Mouse (Mus musculus): ENCODE measurements around the gene Dapl1. TPM values are rescaled to one million over a fixed set of nuclear protein-coding genes. Genes with fewer than 3 reads are reported as not detected.

The Dapl1 gene
- not detected for polyA plus RNA-seq (2021)

DNA sequence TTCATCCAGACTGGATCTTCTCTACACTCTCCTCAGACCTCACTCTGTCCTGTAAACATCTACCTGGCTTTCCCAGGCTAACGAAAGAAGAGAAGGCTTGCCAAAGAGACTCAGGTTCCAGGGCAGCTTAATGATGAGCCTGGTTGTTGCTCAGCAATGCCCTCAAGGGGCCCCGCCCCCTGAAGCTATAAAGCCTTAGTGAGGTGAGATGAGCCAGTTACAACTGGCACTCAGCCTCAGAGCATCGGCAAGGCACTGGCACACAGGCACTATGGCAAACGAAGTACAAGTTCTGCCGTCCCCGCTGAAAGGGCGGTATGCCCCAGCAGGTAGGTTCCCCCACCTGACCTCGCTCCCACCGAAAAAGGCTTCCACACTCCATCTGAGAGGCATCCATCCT is at the start of gene Dapl1:
Dapl1 (plus strand) TSS at position 216 of the 400 bp plus-strand sequence.
- in situ Hi-C loops (cut with MboI; ENCODE audit: low pct_unique_long_range_greater_than_20kb), result no loop called here
- ChIA-PET CTCF (interaction anchor here (0.8 to 1.6 kb wide), 2 partner anchors 13 to 38 kb away, joined by 3 to 4 read pairs; no protein-coding TSS in a partner anchor), POLR2A (no interaction called here)
- no peak for TF ChIP-seq CTCF (IDR thresholded peaks at IDR 0.05)
- no peak for ATAC-seq
- DNase-seq (ENCODE audit: low read depth, low spot score), result no peak
- H3K27me3 ChIP-seq, result no peaks in the 10 kb centered on the region

DNA sequence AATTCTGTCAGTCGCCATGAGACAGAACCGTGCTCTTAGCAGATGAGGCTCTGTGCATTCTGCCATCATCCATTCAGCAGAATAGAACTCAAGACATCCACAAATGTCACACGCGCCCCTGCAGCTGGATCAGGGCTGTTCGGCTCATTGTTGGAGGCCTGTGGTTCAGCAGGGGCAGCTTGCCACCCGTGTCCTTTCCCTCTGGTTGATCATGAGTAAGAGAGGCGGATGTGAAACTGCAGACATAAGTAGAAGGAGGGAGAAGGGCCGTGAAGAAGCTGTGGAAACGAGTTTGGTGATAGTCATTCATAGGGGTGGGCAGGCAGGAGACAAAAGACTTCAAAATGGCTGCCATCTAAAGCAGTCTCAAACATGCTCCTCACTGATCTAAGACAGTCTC is 49.6 kb upstream of the Dapl1 start:
- no peak for DNase-seq (ENCODE audit: low read depth, low spot score)

DNA sequence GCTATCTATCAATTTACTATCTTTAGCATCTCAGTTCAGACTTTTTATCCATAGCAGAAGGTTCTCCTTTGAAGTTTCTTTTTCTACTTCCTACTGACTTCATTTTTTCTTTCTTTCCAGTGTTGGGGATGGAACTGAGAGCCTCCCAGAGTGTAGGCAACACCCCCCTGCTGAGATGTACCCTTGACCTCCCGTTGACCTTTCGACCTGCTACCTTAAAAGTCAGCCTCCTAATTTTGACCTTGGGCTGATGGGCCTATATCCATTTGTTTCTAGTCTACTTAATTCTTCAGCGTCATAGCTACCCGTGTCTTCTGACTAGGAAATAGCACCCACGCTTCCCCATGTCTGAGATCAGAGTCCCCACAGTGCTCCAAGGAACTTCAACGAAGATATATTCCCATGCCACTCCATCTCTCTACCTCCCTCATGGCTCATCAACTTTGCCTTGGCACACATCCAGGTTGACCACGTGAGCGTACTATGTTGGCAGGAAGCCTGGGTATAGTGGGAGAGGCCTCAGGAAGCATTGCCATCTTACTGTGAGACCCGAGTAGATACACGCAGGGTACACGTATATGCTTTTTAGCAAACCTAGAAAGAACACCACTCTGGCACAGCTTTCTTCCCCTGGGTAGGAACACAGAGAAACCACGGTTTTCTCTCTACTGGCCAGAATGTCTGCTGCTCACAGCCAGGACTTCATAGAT is 46.6 kb upstream of the Dapl1 start:
- CTCF ChIA-PET, result interaction anchor here (0.7 to 2.8 kb wide), 12 partner anchors 28 to 757 kb away, joined by 3 to 14 read pairs (median 3); no protein-coding TSS in a partner anchor
- in situ Hi-C loops (cut with MboI; ENCODE audit: low pct_unique_long_range_greater_than_20kb), result loop anchor here (10.0 kb wide), 1 partner anchor 733 kb away; no protein-coding TSS in a partner anchor
- POLR2A ChIA-PET, result interaction anchor here (0.6 to 0.8 kb wide), 4 partner anchors 82 to 700 kb away, joined by 3 to 11 read pairs (median 4); no protein-coding TSS in a partner anchor
- DNase-seq (ENCODE audit: low read depth, low spot score), result peak; percentile 84
- ATAC-seq, result peak; percentile 60
- no peak for TF ChIP-seq CTCF (IDR thresholded peaks at IDR 0.05)
- no peaks in the 10 kb centered on the region for H3K27me3 ChIP-seq

More for the DNA sequence above, 49.6 kb upstream of the Dapl1 start:
- ATAC-seq, result no peak
- H3K27me3 ChIP-seq, result no peaks in the 10 kb centered on the region
- POLR2A ChIA-PET, result no interaction called here
- CTCF ChIA-PET, result no interaction called here
- TF ChIP-seq CTCF (IDR thresholded peaks at IDR 0.05), result no peak
- in situ Hi-C loops (cut with MboI; ENCODE audit: low pct_unique_long_range_greater_than_20kb), result loop anchor here (5.0 to 10.0 kb wide), 2 partner anchors 613 to 730 kb away; no protein-coding TSS in a partner anchor

DNA sequence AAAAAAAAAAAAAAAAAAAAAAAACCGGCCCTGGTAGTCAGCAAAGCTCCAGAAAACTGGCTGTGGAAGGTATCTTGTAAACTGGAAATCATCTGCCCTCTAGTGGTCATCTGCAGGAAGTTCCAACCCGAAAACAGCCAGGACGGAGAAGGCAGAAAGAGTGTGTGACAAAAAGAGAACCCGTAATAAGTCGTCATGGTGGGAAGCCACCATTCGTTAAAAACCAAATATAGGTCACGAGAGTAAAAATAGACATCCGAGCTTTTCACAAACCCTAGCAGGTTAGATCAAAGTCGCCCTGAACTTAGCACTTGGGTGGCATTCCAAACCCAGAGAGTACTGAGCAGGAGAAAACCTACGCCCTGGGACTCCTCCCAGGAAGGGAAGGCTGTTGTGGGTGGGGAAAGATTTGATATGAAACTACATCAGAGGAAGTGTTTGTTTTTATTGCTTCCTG is 45.9 kb upstream of the Dapl1 start:
- H3K27me3 ChIP-seq, result no peaks in the 10 kb centered on the region
- CTCF ChIA-PET, result interaction anchor here (0.7 to 2.8 kb wide), 15 partner anchors 9 to 758 kb away, joined by 3 to 14 read pairs (median 3); partner anchors contain the start of genes Ccdc148 and Pkp4
- DNase-seq (ENCODE audit: low read depth, low spot score) (no peak), ATAC-seq (peak; percentile 81)
- in situ Hi-C loops (cut with MboI; ENCODE audit: low pct_unique_long_range_greater_than_20kb), result loop anchor here (10.0 kb wide), 1 partner anchor 734 kb away; no protein-coding TSS in a partner anchor
- POLR2A ChIA-PET, result interaction anchor here (0.6 to 0.8 kb wide), 5 partner anchors 78 to 701 kb away, joined by 3 to 11 read pairs (median 3); no protein-coding TSS in a partner anchor
- peak; percentile 82 for TF ChIP-seq CTCF (IDR thresholded peaks at IDR 0.05)

DNA sequence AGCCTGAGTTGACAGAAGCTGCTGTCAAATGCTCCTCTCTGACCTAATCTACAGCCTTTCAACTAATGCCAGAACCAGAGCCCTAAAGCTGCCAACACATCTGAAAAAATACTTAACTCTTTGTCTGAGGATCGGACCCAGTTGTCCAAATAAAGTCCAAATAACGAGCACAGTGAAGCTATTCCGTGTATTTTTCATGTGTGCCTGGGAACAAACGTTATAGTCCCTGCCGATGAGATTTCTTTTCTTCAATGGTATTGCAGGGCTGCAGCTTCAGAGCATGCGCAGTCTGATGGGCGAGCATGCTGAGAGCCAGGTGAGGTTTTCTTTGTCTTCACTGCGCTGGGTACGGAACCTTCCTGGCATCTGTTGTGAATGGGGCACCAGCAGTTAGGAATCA is 44.6 kb upstream of the Dapl1 start:
- CTCF ChIA-PET, result interaction anchor here (1.0 to 2.8 kb wide), 7 partner anchors 10 to 759 kb away, joined by 3 to 14 read pairs (median 3); partner anchors contain the start of genes Ccdc148 and Pkp4
- no peak for ATAC-seq

DNA sequence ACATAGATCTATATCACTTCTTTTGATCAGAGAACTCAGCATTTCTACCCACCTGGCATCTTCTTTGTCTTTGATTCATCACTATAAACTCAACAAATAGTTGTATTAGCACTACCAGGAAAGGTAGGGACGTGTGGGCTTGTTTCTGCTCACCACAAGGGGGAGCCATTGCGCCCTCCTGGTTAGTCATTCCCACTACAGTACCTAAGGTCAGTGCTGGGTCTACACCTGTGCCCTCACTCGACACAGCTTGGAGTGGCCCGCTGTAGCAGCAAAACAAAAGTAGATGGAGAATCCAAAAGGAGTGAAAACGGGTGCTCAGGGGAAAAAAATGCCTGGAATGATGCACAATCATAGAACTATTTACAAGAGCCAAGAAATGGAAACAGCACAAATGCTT is 44.0 kb upstream of the Dapl1 start:
- ChIA-PET CTCF (interaction anchor here (0.6 to 1.5 kb wide), 5 partner anchors 280 to 760 kb away, joined by 3 read pairs; partner anchors contain the start of genes Ccdc148 and Pkp4), POLR2A (no interaction called here)
- DNase-seq (ENCODE audit: low read depth, low spot score) (no peak), ATAC-seq (no peak)
- TF ChIP-seq CTCF (IDR thresholded peaks at IDR 0.05), result peak; percentile 83
- in situ Hi-C loops (cut with MboI; ENCODE audit: low pct_unique_long_range_greater_than_20kb), result loop anchor here (10.0 kb wide), 1 partner anchor 706 kb away; no protein-coding TSS in a partner anchor
- no peaks in the 10 kb centered on the region for H3K27me3 ChIP-seq

More for the DNA sequence above, 44.6 kb upstream of the Dapl1 start:
- no peaks in the 10 kb centered on the region for H3K27me3 ChIP-seq
- DNase-seq (ENCODE audit: low read depth, low spot score), result no peak
- in situ Hi-C loops (cut with MboI; ENCODE audit: low pct_unique_long_range_greater_than_20kb), result loop anchor here (10.0 kb wide), 2 partner anchors 705 to 735 kb away; no protein-coding TSS in a partner anchor
- POLR2A ChIA-PET, result interaction anchor here (0.6 to 0.7 kb wide), 2 partner anchors 125 to 148 kb away, joined by 3 read pairs; no protein-coding TSS in a partner anchor
- no peak for TF ChIP-seq CTCF (IDR thresholded peaks at IDR 0.05)

DNA sequence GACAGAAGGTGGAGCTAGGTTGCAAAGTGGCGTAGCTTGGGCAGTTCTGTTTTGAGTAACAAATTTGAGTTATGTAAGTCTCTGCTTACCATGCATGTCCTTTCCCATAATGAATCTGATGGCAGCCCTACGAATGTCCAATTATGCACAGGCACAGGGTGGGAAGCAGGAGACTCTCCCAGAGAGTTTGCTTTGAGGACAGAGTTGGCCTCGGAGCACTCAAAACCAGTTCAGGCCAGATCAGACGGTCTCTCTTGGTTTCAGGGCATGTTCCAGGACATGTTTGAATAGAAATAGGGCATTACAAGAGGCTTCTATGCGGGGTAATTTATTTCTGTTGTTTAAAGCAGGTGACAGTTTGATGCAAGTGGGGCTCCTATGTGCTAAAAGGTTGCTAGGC is 42.8 kb upstream of the Dapl1 start:
- ChIA-PET POLR2A (no interaction called here), CTCF (interaction anchor here (0.9 to 1.5 kb wide), 4 partner anchors 15 to 757 kb away, joined by 3 read pairs; partner anchors contain the start of genes Ccdc148 and Pkp4)
- ATAC-seq, result no peak
- H3K27me3 ChIP-seq, result no peaks in the 10 kb centered on the region
- TF ChIP-seq CTCF (IDR thresholded peaks at IDR 0.05), result no peak
- DNase-seq (ENCODE audit: low read depth, low spot score), result no peak
- in situ Hi-C loops (cut with MboI; ENCODE audit: low pct_unique_long_range_greater_than_20kb), result loop anchor here (10.0 kb wide), 1 partner anchor 707 kb away; no protein-coding TSS in a partner anchor

DNA sequence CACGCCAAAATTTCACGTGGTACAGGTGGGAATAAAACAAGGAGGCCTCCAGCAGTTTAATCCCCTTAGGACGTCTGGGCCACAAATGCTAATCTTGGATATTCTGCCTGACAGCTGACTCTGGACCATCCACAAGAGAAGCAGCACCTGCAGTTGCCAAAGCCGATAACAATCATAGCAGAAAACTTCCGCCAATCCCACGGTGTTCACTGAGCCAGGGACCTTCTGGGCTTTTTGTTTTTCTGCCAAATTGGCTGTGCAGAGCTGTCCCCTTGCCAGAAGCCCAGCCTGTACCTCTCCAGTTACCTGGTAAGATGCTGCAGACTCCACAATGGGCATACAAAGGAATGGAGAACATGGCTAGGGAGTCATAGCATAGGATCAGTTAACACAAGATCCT is 37.8 kb upstream of the Dapl1 start:
- DNase-seq (ENCODE audit: low read depth, low spot score) (no peak), ATAC-seq (no peak)
- POLR2A ChIA-PET, result no interaction called here
- H3K27me3 ChIP-seq, result no peaks in the 10 kb centered on the region
- no peak for TF ChIP-seq CTCF (IDR thresholded peaks at IDR 0.05)
- CTCF ChIA-PET, result no interaction called here
- in situ Hi-C loops (cut with MboI; ENCODE audit: low pct_unique_long_range_greater_than_20kb), result loop anchor here (10.0 kb wide), 1 partner anchor 712 kb away; no protein-coding TSS in a partner anchor

DNA sequence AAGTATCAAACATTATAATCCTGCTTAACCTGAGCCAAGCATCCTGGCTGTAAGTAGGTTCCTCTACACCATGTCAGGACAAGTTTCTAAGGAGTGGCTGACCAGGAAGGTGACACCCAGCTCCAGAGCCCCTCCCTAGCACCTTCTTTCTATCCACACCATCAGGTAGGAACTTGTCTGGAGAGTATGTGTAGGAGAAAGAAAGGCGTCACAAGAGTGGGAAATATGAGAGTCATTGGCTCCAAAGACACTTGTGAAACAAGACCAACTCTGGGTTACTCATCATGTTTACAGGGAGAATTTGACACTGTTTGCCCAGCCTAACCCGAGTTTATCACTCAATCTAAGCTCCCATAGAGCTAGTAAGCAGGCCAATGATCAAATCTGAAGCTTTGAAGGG is 36.7 kb upstream of the Dapl1 start:
- H3K27me3 ChIP-seq, result no peaks in the 10 kb centered on the region
- DNase-seq (ENCODE audit: low read depth, low spot score) (no peak), ATAC-seq (no peak)
- CTCF ChIA-PET, result no interaction called here
- TF ChIP-seq CTCF (IDR thresholded peaks at IDR 0.05), result no peak
- in situ Hi-C loops (cut with MboI; ENCODE audit: low pct_unique_long_range_greater_than_20kb), result loop anchor here (10.0 kb wide), 1 partner anchor 713 kb away; no protein-coding TSS in a partner anchor
- POLR2A ChIA-PET, result no interaction called here

DNA sequence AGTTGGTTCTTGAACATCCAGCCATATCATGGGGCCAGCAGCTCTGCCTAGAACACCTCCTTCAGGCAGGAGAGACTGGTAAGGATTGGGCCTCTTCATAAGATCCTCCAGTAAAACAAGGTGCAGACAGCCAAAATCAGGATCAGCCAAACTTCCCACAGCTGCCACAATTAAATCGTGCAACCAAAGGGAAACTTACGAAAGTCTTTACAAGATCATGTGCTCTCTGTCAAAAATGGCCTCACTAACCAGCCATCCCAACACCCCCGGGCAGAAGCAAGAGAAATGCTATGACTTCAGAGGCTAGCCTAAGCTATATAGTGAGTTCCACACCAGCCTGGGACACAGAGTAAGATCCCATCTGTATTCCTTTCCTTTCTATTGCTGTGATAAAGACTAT is 35.9 kb upstream of the Dapl1 start:
- H3K27me3 ChIP-seq, result no peaks in the 10 kb centered on the region
- DNase-seq (ENCODE audit: low read depth, low spot score) (no peak), ATAC-seq (no peak)
- TF ChIP-seq CTCF (IDR thresholded peaks at IDR 0.05), result no peak
- ChIA-PET CTCF (no interaction called here), POLR2A (no interaction called here)
- in situ Hi-C loops (cut with MboI; ENCODE audit: low pct_unique_long_range_greater_than_20kb), result loop anchor here (10.0 kb wide), 1 partner anchor 714 kb away; no protein-coding TSS in a partner anchor
